Comparison of ENCODE assay signal across 11 mouse cellular contexts in the genomic region with DNA sequence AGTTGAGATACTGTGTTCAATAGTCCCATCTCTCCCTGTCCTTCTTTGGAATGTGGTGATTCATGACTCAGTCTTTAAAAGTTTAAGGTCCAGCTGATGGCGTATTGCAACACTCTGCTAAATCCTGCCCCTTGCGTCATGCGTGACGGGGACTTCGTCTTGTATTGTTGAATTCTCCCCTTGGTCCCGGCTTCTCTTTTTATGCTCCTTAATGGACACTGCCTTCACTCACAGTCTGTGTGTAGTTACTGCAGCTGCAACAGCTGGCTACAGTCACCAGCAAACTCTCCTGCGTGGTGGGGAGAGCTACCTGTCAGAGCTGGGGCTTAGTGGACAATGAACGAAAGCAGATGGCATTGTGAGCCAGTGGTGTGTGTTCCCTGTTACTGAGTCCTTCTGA. TPM values are rescaled to one million over a fixed set of nuclear protein-coding genes. Genes with fewer than 3 reads are reported as not detected.
A peak's percentile ranks its signal among the peaks of the same experiment; 100 is the strongest.
DNase-seq lines count a peak whose midpoint lies in the region; ATAC-seq and TF ChIP-seq lines count a peak whose summit lies in the region.
"Had no signal": no experiment of that assay in that cellular context is flagged by ENCODE, and none has a peak within 500 bp of the region (broad histone marks: within the 10 kb centered on the region; RNA-seq: fewer than 3 reads in every experiment).

No protein-coding gene starts in this region.

- H3K4me1 ChIP-seq in forebrain, embryonic 12.5 days, result peaks cover 23% of the 10 kb centered on the region
- H3K4me1 ChIP-seq in forebrain, embryonic 15.5 days, result peaks cover 22% of the 10 kb centered on the region
- 0 out of 2 replicates have a peak, but pooled peaks cover 5% of the 10 kb centered on the region for H3K4me1 ChIP-seq in stomach, postnatal 0 days (replicated peaks; ENCODE audit: control insufficient read depth, insufficient read depth)

- H3K4me2 ChIP-seq in forebrain, embryonic 12.5 days, result no peak overlapping the region
- no peak overlapping the region for H3K4me2 ChIP-seq in forebrain, embryonic 15.5 days (replicated peaks)
- no peak overlapping the region for H3K4me2 ChIP-seq in stomach, postnatal 0 days (replicated peaks; ENCODE audit: low read depth)
- H3K4me2 ChIP-seq: limb, embryonic 13.5 days had no signal

- no peak overlapping the region for H3K9ac ChIP-seq in forebrain, embryonic 12.5 days
- no peak overlapping the region for H3K9ac ChIP-seq in forebrain, embryonic 15.5 days (replicated peaks)
- H3K9ac ChIP-seq in stomach, postnatal 0 days (ENCODE audit: low read length), result no peak overlapping the region
- H3K9ac ChIP-seq: limb, embryonic 13.5 days had no signal

- no peak for TF ChIP-seq CTCF in stomach, postnatal 0 days (IDR thresholded peaks at IDR 0.05; ENCODE audit: low read depth)

- DNase-seq in lung, adult 18-20 months, result peak; percentile 31 to 53
- DNase-seq in lung, postnatal 25 days (ENCODE audit: low spot score), result no peak
- peak; percentile 51 to 63 for DNase-seq in kidney, postnatal 36 days
- DNase-seq in stomach, postnatal 0 days (ENCODE audit: low spot score), result no peak
- no peak for DNase-seq in Muller cell, postnatal 12 days (ENCODE audit: inconsistent ontology term)
- no peak for DNase-seq in frontal cortex, adult 2 months (ENCODE audit: extremely low spot score in 1 of 2, low spot score in 1 of 2)
- DNase-seq: B cell, adult 2 months had no signal

- H3K36me3 ChIP-seq in forebrain, embryonic 12.5 days (replicated peaks), result peaks cover 46% of the 10 kb centered on the region
- H3K36me3 ChIP-seq in forebrain, embryonic 15.5 days, result peaks cover 31% of the 10 kb centered on the region
- H3K36me3 ChIP-seq in stomach, postnatal 0 days (ENCODE audit: control insufficient read depth, insufficient read depth, low read length), result peaks cover 2% of the 10 kb centered on the region; the same call in 1 of the 2 replicates

- peaks cover 9% of the 10 kb centered on the region for H3K9me3 ChIP-seq in forebrain, embryonic 12.5 days
- no peaks in the 10 kb centered on the region for H3K9me3 ChIP-seq in forebrain, embryonic 15.5 days
- H3K9me3 ChIP-seq in stomach, postnatal 0 days (ENCODE audit: control insufficient read depth, low read length), result no peaks in the 10 kb centered on the region

- TF ChIP-seq EP300 in stomach, postnatal 0 days (optimal IDR thresholded peaks at IDR 0.05), result no peak

- no peaks in the 10 kb centered on the region for H3K27me3 ChIP-seq in forebrain, embryonic 12.5 days
- no peaks in the 10 kb centered on the region for H3K27me3 ChIP-seq in forebrain, embryonic 15.5 days
- no peaks in the 10 kb centered on the region for H3K27me3 ChIP-seq in stomach, postnatal 0 days (ENCODE audit: control insufficient read depth, insufficient read depth, low read length)
- H3K27me3 ChIP-seq: limb, embryonic 13.5 days had no signal

- 86% methylated on average over 8 of the region's 8 CpGs for WGBS in forebrain, embryonic 12.5 days
- 85% methylated on average over 8 of the region's 8 CpGs for WGBS in forebrain, embryonic 15.5 days
- 56% methylated on average over 8 of the region's 8 CpGs for WGBS in stomach, postnatal 0 days

- H3K4me3 ChIP-seq in forebrain, embryonic 12.5 days (replicated peaks), result no peak overlapping the region
- H3K4me3 ChIP-seq in forebrain, embryonic 15.5 days, result no peak overlapping the region
- H3K4me3 ChIP-seq in stomach, postnatal 0 days (ENCODE audit: low read depth, low read length), result no peak overlapping the region
- H3K4me3 ChIP-seq: layer of hippocampus, adult 2 months; limb, embryonic 13.5 days had no signal

- ATAC-seq in forebrain, embryonic 12.5 days (ENCODE audit: low FRiP score), result no peak
- ATAC-seq in forebrain, embryonic 15.5 days (replicated peaks), result no peak
- peak; percentile 45; the same call in 1 of the 2 replicates for ATAC-seq in stomach, postnatal 0 days (ENCODE audit: low FRiP score, low TSS enrichment)

- 0 out of 2 replicates have a peak overlapping the region, but pooled peaks have one; percentile 6 for H3K27ac ChIP-seq in forebrain, embryonic 12.5 days
- no peak overlapping the region for H3K27ac ChIP-seq in forebrain, embryonic 15.5 days (replicated peaks)
- H3K27ac ChIP-seq in stomach, postnatal 0 days (replicated peaks), result peak overlapping the region; percentile 49; the same call in 1 of the 2 replicates
- H3K27ac ChIP-seq: layer of hippocampus, adult 2 months; limb, embryonic 13.5 days had no signal

RNA-seq across cellular contexts. Expression of gene Cnn3, which starts 23.2 kb away (rescaled TPM):
- 831 and 838 TPM in 2 replicates for polyA plus RNA-seq in forebrain, embryonic 12.5 days (2016; fragmentation: Nextera tagmentation; extraction: Ambion mirVana)
- polyA plus RNA-seq in forebrain, embryonic 15.5 days (2015; fragmentation: Nextera tagmentation; extraction: Ambion mirVana), result 645 and 663 TPM in 2 replicates
- polyA plus RNA-seq in stomach, postnatal 0 days (2015; fragmentation: Nextera tagmentation; extraction: Ambion mirVana), result 280 and 301 TPM in 2 replicates
- 188 and 193 TPM in 2 replicates for polyA plus RNA-seq in frontal cortex, adult 2 months (2012; rRNA removed)

Comparison
In these comparisons a context has a peak if more than half of its experiments do, and no peak if none do; other contexts are left out.
1. DNase-seq: peak in lung, adult 18-20 months (2 of 2) and kidney, postnatal 36 days (2 of 2); none in lung, postnatal 25 days (single experiment), stomach, postnatal 0 days (single experiment), Muller cell, postnatal 12 days (single experiment) and frontal cortex, adult 2 months (0 of 2).